Mouse (Mus musculus) liver, adult 2 months (tissue): ENCODE results near the gene Gpr158.

Experiments
- CTCF ChIP-seq: fragments of 200-500 bp; IDR thresholded peaks from 2 replicates; pipeline ENCODE4 v1.5.1; 2011; ENCODE audit warnings: low read depth, low read length, control low read depth
- POLR2A ChIP-seq: fragments of 200-500 bp; IDR thresholded peaks from 2 replicates; pipeline ENCODE4 v1.6.1; 2011; ENCODE audit warnings: low read length, control low read depth; ENCODE audit not compliant: insufficient read depth; ENCODE audit errors: extremely low read depth

- TF ChIP-seq CTCF = no peak
- TF ChIP-seq POLR2A = no peak
These were observed 313.5 kb downstream of the Gpr158 start for GRCm38 (mm10) chr2:21680735-21681270.
